Mouse (Mus musculus) hindbrain, embryonic 15.5 days (tissue): ENCODE results near the gene Lgals3. TPM values are rescaled to one million over a fixed set of nuclear protein-coding genes. Genes with fewer than 3 reads are reported as not detected.

Experiments
- ATAC-seq: fragments of 200-750 bp; cut with Nextera tagmentation; 2 replicates; pipeline ENCODE4 v1.8.0; 2017; ENCODE audit warnings: low read depth, moderate number of reproducible peaks, moderate TSS enrichment; ENCODE audit not compliant: low FRiP score
- H3K27ac ChIP-seq: fragments of 300-500 bp; sonication (generic); replicated peaks from 2 replicates; pipeline ENCODE4 v1.5.1; 2015; ENCODE audit warnings: mild to moderate bottlenecking, inconsistent platforms
- H3K27me3 ChIP-seq: fragments of 300-500 bp; sonication (generic); 2 replicates; pipeline ENCODE4 v1.6.1; 2015; ENCODE audit warnings: control low read depth, inconsistent platforms
- H3K36me3 ChIP-seq: fragments of 300-500 bp; sonication (generic); 2 replicates; pipeline ENCODE4 v1.6.1; 2015; ENCODE audit warnings: control low read depth, inconsistent platforms
- H3K4me1 ChIP-seq: fragments of 300-500 bp; sonication (generic); replicated peaks from 2 replicates; pipeline ENCODE4 v1.6.1; 2015; ENCODE audit warnings: control low read depth, inconsistent platforms
- H3K4me2 ChIP-seq: fragments of 300-500 bp; sonication (generic); 2 replicates; pipeline ENCODE4 v1.6.1; 2015; ENCODE audit warnings: moderate library complexity, mild to moderate bottlenecking, inconsistent platforms
- H3K4me3 ChIP-seq: fragments of 300-500 bp; sonication (generic); 2 replicates; pipeline ENCODE4 v1.5.1; 2015; ENCODE audit warnings: mild to moderate bottlenecking, inconsistent platforms
- H3K9ac ChIP-seq: fragments of 300-500 bp; sonication (generic); 2 replicates; pipeline ENCODE4 v1.6.1; 2015; ENCODE audit warnings: inconsistent platforms
- H3K9me3 ChIP-seq: fragments of 300-500 bp; sonication (generic); 2 replicates; pipeline ENCODE4 v1.6.1; 2016; ENCODE audit warnings: control low read depth, inconsistent platforms
- WGBS: fragments of 180-500 bp; shearing (Covaris S2); methylation state at CpG from one replicate; pipeline ENCODE4 v1.1.7; 2015; 5-methylcytosine and 5-hydroxymethylcytosine counted together
- polyA plus RNA-seq: library from polyadenylated mRNA; unstranded; fragments of >200 nt; fragmentation: Nextera tagmentation; extraction: Ambion mirVana; gene quantifications from 2 replicates; pipeline ENCODE4 v1.2.1, GENCODE M21; 2015

Gene Lgals3
- polyA plus RNA-seq, 1 experiment from 2014 or later = 2.9 TPM

DNA sequence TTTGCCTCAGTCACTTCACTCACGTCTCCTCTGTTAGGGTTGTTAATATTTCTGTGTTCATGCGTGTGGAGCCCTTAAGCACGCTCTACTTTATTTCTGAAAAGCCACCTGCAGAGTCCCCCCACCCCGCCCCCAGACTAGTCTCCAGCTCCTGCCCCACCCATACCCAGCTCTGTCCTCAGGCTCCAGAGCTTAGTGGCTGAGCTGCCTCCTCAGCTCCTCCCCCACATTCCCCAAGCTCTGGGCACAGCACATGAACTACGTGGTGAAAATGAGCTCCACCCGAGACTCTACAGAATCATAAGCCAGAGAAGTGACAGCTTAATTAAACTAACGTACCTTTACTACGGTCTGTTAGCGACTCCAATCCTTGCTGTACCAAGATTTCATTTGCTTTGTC, 38.4 kb downstream of the Lgals3 start:
- H3K9me3 ChIP-seq = no peaks in the 10 kb centered on the region
- no peaks in the 10 kb centered on the region for H3K4me1 ChIP-seq
- H3K36me3 ChIP-seq = no peaks in the 10 kb centered on the region
- H3K4me3 ChIP-seq = no peak overlapping the region
- no peaks in the 10 kb centered on the region for H3K27me3 ChIP-seq
- no peak overlapping the region for H3K9ac ChIP-seq
- no peak for ATAC-seq
- H3K27ac ChIP-seq = no peak overlapping the region
- 84% methylated on average over 9 of the region's 9 CpGs for WGBS
- H3K4me2 ChIP-seq = no peak overlapping the region

DNA sequence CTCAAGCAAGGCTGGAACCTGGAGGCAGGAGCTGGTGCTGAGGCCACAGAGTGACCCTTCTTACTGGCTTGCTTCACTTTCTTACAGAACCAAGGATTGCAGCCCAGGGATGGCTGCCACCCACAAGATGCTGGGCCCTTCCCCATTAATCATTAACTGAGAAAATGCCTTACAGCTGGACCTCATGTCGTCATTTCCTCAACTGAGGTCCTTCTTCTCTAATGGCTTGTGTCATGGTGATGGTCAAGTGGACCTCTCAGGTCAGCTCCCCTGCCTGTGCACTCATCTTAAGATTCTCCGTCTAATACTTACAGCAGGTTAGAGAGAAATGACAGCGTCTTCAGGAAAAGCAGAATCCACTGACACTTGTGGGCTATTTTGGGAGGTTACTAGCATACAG, 49.8 kb downstream of the Lgals3 start:
- no peak overlapping the region for H3K9ac ChIP-seq
- ATAC-seq = no peak
- no peak overlapping the region for H3K27ac ChIP-seq
- 30% methylated on average over 3 of the region's 3 CpGs for WGBS
- H3K36me3 ChIP-seq = no peaks in the 10 kb centered on the region
- peak overlapping the region; percentile 55 for H3K4me3 ChIP-seq
- H3K27me3 ChIP-seq = no peaks in the 10 kb centered on the region
- no peaks in the 10 kb centered on the region for H3K9me3 ChIP-seq
- H3K4me1 ChIP-seq = peaks cover 16% of the 10 kb centered on the region
- peak overlapping the region; percentile 67 for H3K4me2 ChIP-seq

DNA sequence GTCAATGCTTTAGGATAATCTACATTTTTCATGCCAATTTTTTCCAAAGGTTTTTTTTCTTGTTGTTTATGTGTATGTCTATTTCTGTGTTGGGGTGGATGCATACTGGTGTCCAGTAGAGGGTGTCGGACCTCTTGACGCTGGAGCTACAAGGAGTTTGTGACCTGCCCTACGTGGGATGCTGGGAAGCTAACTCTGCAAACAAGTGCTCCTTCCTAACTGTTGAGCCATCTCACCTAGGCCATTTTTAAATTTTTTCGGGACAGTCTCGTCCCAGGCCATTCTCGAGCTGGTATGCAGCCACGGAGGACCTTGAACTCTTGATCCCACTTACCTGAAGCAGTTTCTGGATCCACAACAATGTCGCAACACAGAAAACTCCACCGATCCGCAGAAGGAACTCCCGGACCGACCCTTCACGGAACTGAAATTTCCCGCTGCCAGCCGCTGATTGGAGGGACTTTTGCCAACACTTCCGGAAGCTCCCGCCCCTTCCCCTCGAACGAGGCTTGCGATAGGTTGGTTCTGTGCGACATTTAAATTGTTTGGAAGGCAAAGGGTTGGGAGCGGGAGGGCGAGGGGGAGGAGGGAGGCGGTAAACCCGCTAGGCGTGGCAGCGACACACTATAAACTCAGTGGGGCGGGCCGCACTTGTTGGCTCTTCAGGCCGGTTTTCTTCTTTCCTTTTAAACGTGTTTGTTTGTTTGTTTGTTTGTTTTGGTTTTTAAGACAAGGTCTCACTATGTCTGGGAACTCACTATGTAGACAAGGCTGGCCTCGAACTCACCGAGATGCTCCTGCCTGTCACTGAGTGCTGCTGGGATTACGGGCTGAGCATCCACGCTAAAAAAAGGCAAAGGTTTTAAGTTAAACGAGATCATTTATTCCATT, 50.5 kb downstream of the Lgals3 start, which contains the start of gene Dlgap5:
Gene Dlgap5, minus strand, starts transcription at position 633 of the 891 bp plus-strand sequence.
- peak within 1 kb of the TSS; percentile 67 for H3K4me2 ChIP-seq
- no peaks in the 10 kb centered on the region for H3K36me3 ChIP-seq
- H3K4me3 ChIP-seq = peak within 1 kb of the TSS; percentile 55
- no peaks in the 10 kb centered on the region for H3K27me3 ChIP-seq
- peaks cover 16% of the 10 kb centered on the region for H3K4me1 ChIP-seq
- peak within 1 kb of the TSS; percentile 44 for H3K9ac ChIP-seq
- 1% methylated on average over 36 of the region's 36 CpGs for WGBS
- no peaks in the 10 kb centered on the region for H3K9me3 ChIP-seq
- no peak within 1 kb of the TSS for H3K27ac ChIP-seq
- ATAC-seq = peak; percentile 97

DNA sequence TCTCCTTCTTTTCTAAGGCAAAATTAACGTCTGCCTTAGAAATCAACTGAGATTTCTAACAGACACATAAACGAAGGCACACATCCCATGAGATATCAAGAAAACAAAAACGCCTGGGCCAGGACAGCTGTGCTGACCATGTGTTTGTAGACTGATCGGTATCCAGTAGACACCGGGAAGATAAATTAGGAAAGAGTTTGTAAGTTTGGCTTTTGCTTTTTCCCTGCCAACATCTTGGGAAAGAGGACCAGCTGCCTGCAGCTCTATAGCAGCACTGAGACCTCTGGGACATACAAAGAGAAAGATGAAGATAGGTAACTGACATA, 51.1 kb downstream of the Lgals3 start:
- H3K27me3 ChIP-seq = no peaks in the 10 kb centered on the region
- peak overlapping the region; percentile 55 for H3K4me3 ChIP-seq
- H3K27ac ChIP-seq = no peak overlapping the region
- H3K4me2 ChIP-seq = peak overlapping the region; percentile 67
- H3K9me3 ChIP-seq = no peaks in the 10 kb centered on the region
- peaks cover 16% of the 10 kb centered on the region for H3K4me1 ChIP-seq
- WGBS = 51% methylated on average over 5 of the region's 5 CpGs
- ATAC-seq = no peak
- no peaks in the 10 kb centered on the region for H3K36me3 ChIP-seq
- H3K9ac ChIP-seq = peak overlapping the region; percentile 44

DNA sequence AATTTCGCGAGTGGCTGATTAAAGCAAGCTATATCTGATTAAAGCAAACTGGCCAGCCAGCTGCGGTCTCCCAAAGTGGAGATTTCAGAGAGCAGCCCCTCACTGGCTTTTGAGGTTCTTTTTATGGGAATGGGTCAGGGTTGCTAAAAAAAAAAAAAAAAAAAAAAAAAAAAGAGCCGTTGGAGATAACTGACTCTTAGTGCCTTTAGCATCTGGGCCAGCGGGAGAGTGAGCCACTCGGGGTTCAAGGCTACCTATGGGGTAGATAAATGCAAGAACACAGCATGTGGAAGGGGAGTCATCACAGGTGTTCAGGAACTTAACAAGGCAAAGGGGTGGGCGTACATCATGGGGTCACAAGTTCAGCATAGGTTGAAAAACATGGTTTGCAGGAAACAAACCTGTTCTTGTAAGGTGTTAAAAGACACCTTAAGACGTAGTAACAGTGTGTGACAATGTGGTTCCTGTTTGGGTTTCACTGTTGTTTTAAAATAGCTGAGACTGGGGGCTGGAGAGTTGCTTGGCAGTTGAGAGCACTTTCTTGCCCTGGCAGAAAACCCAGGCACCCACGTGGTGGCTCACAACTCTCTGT, 51.6 kb downstream of the Lgals3 start:
- 84% methylated on average over 9 of the region's 9 CpGs for WGBS
- no peaks in the 10 kb centered on the region for H3K27me3 ChIP-seq
- H3K4me3 ChIP-seq = no peak overlapping the region
- no peak overlapping the region for H3K4me2 ChIP-seq
- no peaks in the 10 kb centered on the region for H3K36me3 ChIP-seq
- H3K9me3 ChIP-seq = no peaks in the 10 kb centered on the region
- peaks cover 16% of the 10 kb centered on the region for H3K4me1 ChIP-seq
- no peak overlapping the region for H3K9ac ChIP-seq
- ATAC-seq = no peak
- H3K27ac ChIP-seq = no peak overlapping the region

DNA sequence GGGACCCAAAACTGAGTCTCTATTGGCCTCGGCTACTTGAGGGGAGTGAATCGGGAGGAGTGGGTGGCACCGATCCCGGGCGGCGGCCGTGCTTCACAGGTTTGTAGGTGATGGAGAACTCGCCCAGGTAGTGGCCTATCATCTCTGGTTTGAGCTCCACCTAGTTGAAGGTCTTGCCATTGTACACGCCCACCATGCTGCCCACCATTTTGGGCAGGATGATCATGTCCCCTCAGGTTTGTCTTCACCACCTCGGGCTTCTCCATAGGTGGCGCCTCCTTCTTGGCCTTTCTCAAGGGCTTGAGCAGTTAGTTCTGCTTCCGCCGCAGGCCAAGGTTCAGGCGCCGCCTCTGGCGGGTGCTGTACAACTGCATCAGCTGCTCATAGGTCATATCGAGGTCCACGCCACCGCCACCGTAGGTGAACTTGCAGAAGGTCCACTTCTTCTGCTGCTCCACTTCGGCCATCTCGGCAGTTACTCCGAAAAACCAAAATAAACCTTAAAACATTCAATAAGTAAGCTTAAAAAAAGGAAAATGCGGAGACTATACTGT, 52.2 kb downstream of the Lgals3 start:
- ATAC-seq = no peak
- 94% methylated on average over 24 of the region's 24 CpGs for WGBS
- H3K4me1 ChIP-seq = peaks cover 16% of the 10 kb centered on the region

DNA sequence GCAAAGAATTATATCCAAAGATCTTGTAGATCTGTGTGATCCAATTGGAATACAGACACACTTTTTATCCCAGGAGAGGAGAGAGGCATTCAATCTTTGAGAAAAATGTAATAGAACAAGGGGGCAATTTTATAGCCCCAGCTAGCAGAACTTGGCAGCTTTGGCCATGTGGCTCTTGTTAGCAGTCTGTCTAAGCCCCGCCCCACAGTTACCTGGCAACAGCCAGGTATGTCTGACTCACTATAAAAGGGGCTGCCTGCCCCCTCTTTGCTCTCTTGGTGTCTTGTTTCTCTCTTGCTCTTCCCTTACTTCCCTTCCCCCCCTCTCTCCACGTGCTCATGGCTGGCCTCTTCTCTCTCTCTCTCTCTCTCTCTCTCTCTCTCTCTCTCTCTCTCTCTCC, 54.1 kb downstream of the Lgals3 start:
- Histone ChIP-seq H3K36me3 (no peaks in the 10 kb centered on the region), H3K4me2 (no peak overlapping the region), H3K9ac (no peak overlapping the region), H3K27me3 (no peaks in the 10 kb centered on the region), H3K27ac (no peak overlapping the region), H3K9me3 (no peaks in the 10 kb centered on the region), H3K4me1 (peaks cover 16% of the 10 kb centered on the region), H3K4me3 (no peak overlapping the region)
- no peak for ATAC-seq
- 43% methylated on average over 2 of the region's 2 CpGs for WGBS

More for the DNA sequence above, 52.2 kb downstream of the Lgals3 start:
- Histone ChIP-seq H3K4me2 (no peak overlapping the region), H3K27ac (no peak overlapping the region), H3K9me3 (no peaks in the 10 kb centered on the region), H3K4me3 (no peak overlapping the region), H3K27me3 (no peaks in the 10 kb centered on the region), H3K36me3 (no peaks in the 10 kb centered on the region), H3K9ac (no peak overlapping the region)

DNA sequence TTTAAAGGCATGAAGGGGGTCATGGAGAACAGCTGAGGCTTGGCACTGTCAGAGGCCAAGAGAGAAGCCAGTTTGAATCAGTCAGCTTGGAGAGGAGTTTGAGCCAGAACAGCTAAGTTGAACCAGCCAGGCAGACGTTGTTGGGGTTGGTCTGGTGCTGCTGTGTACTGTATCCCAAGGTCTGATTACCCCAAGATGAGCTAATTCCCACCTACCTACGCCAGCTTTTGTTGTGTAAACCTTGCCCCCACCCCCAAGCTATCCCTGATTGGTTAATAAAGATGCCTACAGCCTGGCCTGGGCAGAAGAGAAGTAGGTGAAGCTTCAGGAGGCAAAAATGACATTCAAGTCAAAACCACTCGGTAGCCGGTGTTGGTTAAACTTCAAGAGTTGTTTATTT, 54.9 kb downstream of the Lgals3 start:
- Histone ChIP-seq H3K4me1 (peaks cover 10% of the 10 kb centered on the region), H3K4me3 (no peak overlapping the region), H3K4me2 (no peak overlapping the region), H3K27me3 (no peaks in the 10 kb centered on the region), H3K9ac (no peak overlapping the region), H3K36me3 (no peaks in the 10 kb centered on the region), H3K9me3 (no peaks in the 10 kb centered on the region), H3K27ac (no peak overlapping the region)
- WGBS = 64% methylated on average over 4 of the region's 4 CpGs
- ATAC-seq = no peak

DNA sequence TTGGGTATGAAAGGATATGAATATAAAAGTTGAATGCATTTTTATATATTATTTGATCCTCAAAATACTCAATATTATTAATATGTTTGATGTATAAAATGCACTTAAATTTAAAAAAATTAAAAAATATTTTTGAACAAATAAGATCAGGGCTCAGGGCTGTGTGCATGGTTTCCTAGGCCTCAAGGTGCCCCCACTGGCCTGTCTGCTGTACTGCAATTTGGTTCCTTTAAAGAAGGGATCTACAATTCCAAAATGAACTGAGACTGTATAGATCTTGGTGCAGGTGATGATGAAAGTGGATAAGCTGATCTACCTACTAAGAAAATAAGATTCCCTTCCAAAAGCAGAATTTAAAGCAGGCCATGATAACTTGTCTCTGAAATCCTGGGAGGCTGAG, 65.4 kb downstream of the Lgals3 start:
- Histone ChIP-seq H3K4me1 (no peaks in the 10 kb centered on the region), H3K4me3 (no peak overlapping the region), H3K9ac (no peak overlapping the region), H3K27ac (no peak overlapping the region), H3K36me3 (no peaks in the 10 kb centered on the region), H3K4me2 (no peak overlapping the region), H3K27me3 (no peaks in the 10 kb centered on the region), H3K9me3 (no peaks in the 10 kb centered on the region)
- no peak for ATAC-seq

Other genes with a start within 250 kb of the Lgals3 start
- 4.9 and 5.9 TPM in 2 replicates for gene Gch1, start 178.3 kb upstream of the Lgals3 start, polyA plus RNA-seq
- gene Wdhd1, start 90.9 kb upstream of the Lgals3 start, polyA plus RNA-seq = 13.4 and 15.6 TPM in 2 replicates
- 2.3 and 2.4 TPM in 2 replicates for gene Socs4, start 90.8 kb upstream of the Lgals3 start, polyA plus RNA-seq
- 43.2 and 47.6 TPM in 2 replicates for gene Mapk1ip1l, start 69.5 kb upstream of the Lgals3 start, polyA plus RNA-seq
- gene Dlgap5, start 50.7 kb downstream of the Lgals3 start, polyA plus RNA-seq = 8.4 and 10.0 TPM in 2 replicates
- gene Fbxo34, start 82.7 kb downstream of the Lgals3 start, polyA plus RNA-seq = 29.1 and 31.4 TPM in 2 replicates
- 16.7 and 18.3 TPM in 2 replicates for gene Atg14, start 202.9 kb downstream of the Lgals3 start, polyA plus RNA-seq